Mouse (Mus musculus) stomach, embryonic 15.5 days (tissue): ENCODE results near the gene Ifih1. TPM values are rescaled to one million over a fixed set of nuclear protein-coding genes. Genes with fewer than 3 reads are reported as not detected.

Experiments
- polyA plus RNA-seq: library from polyadenylated mRNA; unstranded; fragments of >200 nt; fragmentation: Nextera tagmentation; extraction: Ambion mirVana; gene quantifications from 2 replicates; pipeline ENCODE4 v1.2.1, GENCODE M21; 2015

Gene Ifih1
- polyA plus RNA-seq, 1 experiment from 2014 or later, result 4.4 TPM

Other genes starting within 250 kb of the Ifih1 start
- 23.0 and 23.5 TPM in 2 replicates for gene Dpp4, start 234.0 kb downstream of the Ifih1 start, polyA plus RNA-seq
- gene Gcg, start 162.6 kb downstream of the Ifih1 start, polyA plus RNA-seq, result 92.0 and 164 TPM in 2 replicates
- 15.4 and 16.6 TPM in 2 replicates for gene Fap, start 72.2 kb downstream of the Ifih1 start, polyA plus RNA-seq
- gene Gca, start 18.0 kb upstream of the Ifih1 start, polyA plus RNA-seq, result 7.3 and 9.3 TPM in 2 replicates